Mouse (Mus musculus): ENCODE results near the gene Cep83. TPM values are rescaled to one million over a fixed set of nuclear protein-coding genes. Genes with fewer than 3 reads are reported as not detected.
"Not testable (repeated sequence)": the region's sequence is repeated elsewhere in the genome, so short reads cannot be mapped to it uniquely, and the experiment has no call there.

Gene Cep83
- total and polyA plus RNA-seq, 2 experiments, result 1.4 to 5.7 TPM

- Histone ChIP-seq H3K27me3 (ENCODE audit: control insufficient read depth, insufficient read depth, low read length) (no peaks in the 10 kb centered on the region), H3K36me3 (ENCODE audit: control insufficient read depth, insufficient read depth, low read length) (no peaks in the 10 kb centered on the region), H3K79me2 (ENCODE audit: control insufficient read depth, insufficient read depth, low read length) (no peaks in the 10 kb centered on the region; the same call in 1 of the 2 replicates), H3K4me1 (ENCODE audit: control insufficient read depth, insufficient read depth, low read length) (peaks cover 2% of the 10 kb centered on the region; the same call in 1 of the 2 replicates), H3K27ac (replicated peaks; ENCODE audit: insufficient read depth, low read depth, low read length) (no peak overlapping the region), H3K4me3 (ENCODE audit: insufficient read depth, low read depth, low read length) (no peak overlapping the region), H3K9ac (ENCODE audit: low read depth, low read length) (no peak overlapping the region)
- TF ChIP-seq CTCF (IDR thresholded peaks at IDR 0.05; ENCODE audit: low read depth, low read length) (no peak), POLR2A (IDR thresholded peaks at IDR 0.05; ENCODE audit: extremely low read depth, insufficient read depth, low read length) (no peak)
- peak; percentile 26 for DNase-seq (ENCODE audit: extremely low read depth, low read depth, low spot score)
- 96% methylated on average over 2 of the region's 2 CpGs for WGBS
Measured at GRCm38 (mm10) chr10:94706695-94707094, 18.2 kb downstream of the Cep83 start.

GRCm38 (mm10) chr10:94709622-94710319 lies 21.3 kb downstream of the Cep83 start:
- Histone ChIP-seq H3K9ac (ENCODE audit: low read depth, low read length) (no peak overlapping the region), H3K36me3 (ENCODE audit: control insufficient read depth, insufficient read depth, low read length) (no peaks in the 10 kb centered on the region), H3K4me1 (ENCODE audit: control insufficient read depth, insufficient read depth, low read length) (peaks cover 2% of the 10 kb centered on the region; the same call in 1 of the 2 replicates), H3K27ac (replicated peaks; ENCODE audit: insufficient read depth, low read depth, low read length) (no peak overlapping the region), H3K79me2 (ENCODE audit: control insufficient read depth, insufficient read depth, low read length) (no peaks in the 10 kb centered on the region; the same call in 1 of the 2 replicates), H3K27me3 (ENCODE audit: control insufficient read depth, insufficient read depth, low read length) (no peaks in the 10 kb centered on the region), H3K4me3 (ENCODE audit: insufficient read depth, low read depth, low read length) (no peak overlapping the region)
- 89% methylated on average over 3 of the region's 3 CpGs for WGBS
- no peak for DNase-seq (ENCODE audit: extremely low read depth, low read depth, low spot score)
- TF ChIP-seq CTCF (IDR thresholded peaks at IDR 0.05; ENCODE audit: low read depth, low read length) (no peak), POLR2A (IDR thresholded peaks at IDR 0.05; ENCODE audit: extremely low read depth, insufficient read depth, low read length) (no peak)

- Histone ChIP-seq H3K79me2 (ENCODE audit: control insufficient read depth, insufficient read depth, low read length) (no peaks in the 10 kb centered on the region; the same call in 1 of the 2 replicates), H3K36me3 (ENCODE audit: control insufficient read depth, insufficient read depth, low read length) (no peaks in the 10 kb centered on the region), H3K4me1 (ENCODE audit: control insufficient read depth, insufficient read depth, low read length) (peaks cover 2% of the 10 kb centered on the region; the same call in 1 of the 2 replicates), H3K4me3 (ENCODE audit: insufficient read depth, low read depth, low read length) (no peak overlapping the region), H3K27me3 (ENCODE audit: control insufficient read depth, insufficient read depth, low read length) (no peaks in the 10 kb centered on the region), H3K9ac (ENCODE audit: low read depth, low read length) (no peak overlapping the region), H3K27ac (replicated peaks; ENCODE audit: insufficient read depth, low read depth, low read length) (no peak overlapping the region)
- TF ChIP-seq POLR2A (IDR thresholded peaks at IDR 0.05; ENCODE audit: extremely low read depth, insufficient read depth, low read length), result no peak
- no peak for TF ChIP-seq CTCF (IDR thresholded peaks at IDR 0.05; ENCODE audit: low read depth, low read length)
- DNase-seq (ENCODE audit: extremely low read depth, low read depth, low spot score), result no peak
- WGBS, result 98% methylated on average over 2 of the region's 2 CpGs
Measured at GRCm38 (mm10) chr10:94710320-94710695, 21.9 kb downstream of the Cep83 start.

GRCm38 (mm10) chr10:94720300-94720699 lies 31.8 kb downstream of the Cep83 start:
- Histone ChIP-seq H3K9ac (ENCODE audit: low read depth, low read length) (no peak overlapping the region), H3K36me3 (ENCODE audit: control insufficient read depth, insufficient read depth, low read length) (0 out of 2 replicates have a peak, but pooled peaks cover 3% of the 10 kb centered on the region), H3K79me2 (ENCODE audit: control insufficient read depth, insufficient read depth, low read length) (peaks cover 4% of the 10 kb centered on the region; the same call in 1 of the 2 replicates), H3K27me3 (ENCODE audit: control insufficient read depth, insufficient read depth, low read length) (no peaks in the 10 kb centered on the region), H3K27ac (replicated peaks; ENCODE audit: insufficient read depth, low read depth, low read length) (no peak overlapping the region), H3K4me1 (ENCODE audit: control insufficient read depth, insufficient read depth, low read length) (no peaks in the 10 kb centered on the region), H3K4me3 (ENCODE audit: insufficient read depth, low read depth, low read length) (no peak overlapping the region)
- DNase-seq (ENCODE audit: extremely low read depth, low read depth, low spot score), result no peak
- no peak for TF ChIP-seq POLR2A (IDR thresholded peaks at IDR 0.05; ENCODE audit: extremely low read depth, insufficient read depth, low read length)
- no peak for TF ChIP-seq CTCF (IDR thresholded peaks at IDR 0.05; ENCODE audit: low read depth, low read length)
- WGBS, result 96% methylated on average over 6 of the region's 6 CpGs

GRCm38 (mm10) chr10:94728053-94728452 lies 39.6 kb downstream of the Cep83 start:
- not testable (repeated sequence) for H3K36me3 ChIP-seq (ENCODE audit: control insufficient read depth, insufficient read depth, low read length); DNase-seq (ENCODE audit: extremely low read depth, low read depth, low spot score); H3K4me3 ChIP-seq (ENCODE audit: insufficient read depth, low read depth, low read length); H3K27me3 ChIP-seq (ENCODE audit: control insufficient read depth, insufficient read depth, low read length); H3K27ac ChIP-seq (replicated peaks; ENCODE audit: insufficient read depth, low read depth, low read length); H3K9ac ChIP-seq (ENCODE audit: low read depth, low read length); H3K79me2 ChIP-seq (ENCODE audit: control insufficient read depth, insufficient read depth, low read length); H3K4me1 ChIP-seq (ENCODE audit: control insufficient read depth, insufficient read depth, low read length)
- WGBS, result 87% methylated on average over 2 of the region's 2 CpGs

GRCm38 (mm10) chr10:94730445-94730844 lies 42.0 kb downstream of the Cep83 start:
- H3K27me3 ChIP-seq (ENCODE audit: control insufficient read depth, insufficient read depth, low read length), result no peaks in the 10 kb centered on the region
- no peak for DNase-seq (ENCODE audit: extremely low read depth, low read depth, low spot score)
- H3K79me2 ChIP-seq (ENCODE audit: control insufficient read depth, insufficient read depth, low read length), result no peaks in the 10 kb centered on the region
- no peak for TF ChIP-seq CTCF (IDR thresholded peaks at IDR 0.05; ENCODE audit: low read depth, low read length)
- no peak for TF ChIP-seq POLR2A (IDR thresholded peaks at IDR 0.05; ENCODE audit: extremely low read depth, insufficient read depth, low read length)
- no peak overlapping the region for H3K4me3 ChIP-seq (ENCODE audit: insufficient read depth, low read depth, low read length)
- peaks cover 3% of the 10 kb centered on the region; the same call in 1 of the 2 replicates for H3K36me3 ChIP-seq (ENCODE audit: control insufficient read depth, insufficient read depth, low read length)
- no peak overlapping the region for H3K27ac ChIP-seq (replicated peaks; ENCODE audit: insufficient read depth, low read depth, low read length)
- H3K4me1 ChIP-seq (ENCODE audit: control insufficient read depth, insufficient read depth, low read length), result no peaks in the 10 kb centered on the region
- WGBS, result 98% methylated on average over 3 of the region's 3 CpGs
- no peak overlapping the region for H3K9ac ChIP-seq (ENCODE audit: low read depth, low read length)
